Mouse (Mus musculus): ENCODE results near the gene Pnma1. TPM values are rescaled to one million over a fixed set of nuclear protein-coding genes. Genes with fewer than 3 reads are reported as not detected.

The Pnma1 gene
- total RNA-seq, 2 experiments from 2014 or later = 0.10 to 0.17 TPM

DNA sequence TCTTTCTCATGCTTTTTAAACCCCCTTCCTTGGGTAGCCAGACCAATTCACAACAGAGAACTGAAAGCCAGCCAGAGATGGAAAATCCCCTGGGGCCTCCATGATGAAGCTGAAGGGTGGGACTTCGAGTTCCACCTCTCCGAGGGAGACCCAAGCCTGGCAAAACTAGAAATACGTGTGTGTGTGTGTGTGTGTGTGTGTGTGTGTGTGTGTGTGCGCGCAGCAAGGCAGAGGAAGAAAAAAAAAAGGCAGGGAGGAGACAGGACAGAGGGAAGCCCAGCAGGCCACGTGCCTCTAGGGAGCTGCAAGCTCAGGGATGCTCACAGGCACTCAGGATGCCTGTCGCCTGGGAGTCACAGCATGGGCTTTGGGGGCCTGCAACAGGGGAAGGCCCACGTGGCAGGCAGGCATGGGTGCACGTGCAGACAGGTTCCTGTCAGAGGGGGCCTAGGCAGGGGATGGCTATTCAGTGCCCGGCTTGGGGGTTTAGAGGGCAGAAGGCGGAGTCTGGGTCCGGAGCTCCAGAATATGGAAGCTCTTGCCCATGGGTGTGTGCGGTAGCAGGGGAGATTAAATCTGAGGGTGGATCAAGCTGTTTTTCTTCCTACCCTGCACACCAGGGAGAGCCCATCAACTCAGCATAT is 28.0 kb upstream of the Pnma1 start:
- Histone ChIP-seq H3K4me3 (peak overlapping the region; percentile 76), H3K27ac (peak overlapping the region; percentile 94)
- intact Hi-C loops (cut with DNase I) = loop anchor here (2.0 to 5.0 kb wide), 2 partner anchors 17 to 41 kb away; partner anchors contain the start of gene Elmsan1
- DNase-seq = peak; percentile 56
- no peak for TF ChIP-seq CTCF (IDR thresholded peaks at IDR 0.05)

- H3K4me3 ChIP-seq = peak overlapping the region; percentile 76
- peak; percentile 93 for DNase-seq
- peak overlapping the region; percentile 94 for H3K27ac ChIP-seq
- intact Hi-C loops (cut with DNase I) = loop anchor here (2.0 to 5.0 kb wide), 3 partner anchors 17 to 42 kb away; partner anchors contain the start of gene Elmsan1
- TF ChIP-seq CTCF (IDR thresholded peaks at IDR 0.05) = no peak
These were observed 27.4 kb upstream of the Pnma1 start for GRCm38 (mm10) chr12:84175659-84176061.

GRCm38 (mm10) chr12:84174871-84175270 is 26.6 kb upstream of the Pnma1 start:
- TF ChIP-seq CTCF (IDR thresholded peaks at IDR 0.05) = no peak
- Histone ChIP-seq H3K4me3 (peak overlapping the region; percentile 76), H3K27ac (peak overlapping the region; percentile 94)
- intact Hi-C loops (cut with DNase I) = loop anchor here (2.0 to 5.0 kb wide), 2 partner anchors 20 to 42 kb away; partner anchors contain the start of gene Elmsan1
- peak; percentile 92 for DNase-seq

- peak overlapping the region; percentile 94 for H3K27ac ChIP-seq
These were observed 26.0 kb upstream of the Pnma1 start for GRCm38 (mm10) chr12:84174190-84174811.

GRCm38 (mm10) chr12:84173309-84173915 is 25.1 kb upstream of the Pnma1 start:
- Histone ChIP-seq H3K4me3 (peak overlapping the region; percentile 76; the same call in 1 of the 2 replicates), H3K27ac (peak overlapping the region; percentile 94)
- intact Hi-C loops (cut with DNase I) = no loop called here
- no peak for TF ChIP-seq CTCF (IDR thresholded peaks at IDR 0.05)
- no peak for DNase-seq

More at GRCm38 (mm10) chr12:84174190-84174811, 26.0 kb upstream of the Pnma1 start:
- peak; percentile 64 for DNase-seq
- peak overlapping the region; percentile 76 for H3K4me3 ChIP-seq
- intact Hi-C loops (cut with DNase I) = loop anchor here (2.0 kb wide), 1 partner anchor 20 kb away; no protein-coding TSS in a partner anchor
- no peak for TF ChIP-seq CTCF (IDR thresholded peaks at IDR 0.05)

DNA sequence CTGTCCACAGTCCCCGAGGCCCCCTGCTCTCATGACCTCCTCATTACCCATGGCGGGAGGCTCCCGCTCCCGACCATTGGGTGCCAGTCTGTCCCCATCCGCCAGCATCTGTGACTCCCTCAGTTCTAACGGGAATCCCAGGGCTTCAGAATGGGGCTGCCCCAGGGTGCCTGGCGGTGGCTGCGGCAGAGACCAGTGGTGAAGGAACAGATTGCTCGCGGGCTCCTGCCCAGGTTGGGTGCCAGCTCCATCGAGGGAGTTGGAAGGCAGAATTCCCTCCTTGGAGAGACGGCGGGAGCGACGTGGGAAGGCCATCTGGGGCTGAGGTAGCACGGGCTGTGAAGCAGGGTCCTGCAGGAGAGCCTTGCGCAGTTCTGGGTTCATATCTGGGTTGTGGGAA is 24.6 kb upstream of the Pnma1 start:
- Histone ChIP-seq H3K4me3 (no peak overlapping the region), H3K27ac (peak overlapping the region; percentile 94; the same call in 1 of the 2 replicates)
- no peak for TF ChIP-seq CTCF (IDR thresholded peaks at IDR 0.05)
- no peak for DNase-seq
- intact Hi-C loops (cut with DNase I) = no loop called here

GRCm38 (mm10) chr12:84172216-84172615 is 23.9 kb upstream of the Pnma1 start:
- intact Hi-C loops (cut with DNase I) = no loop called here
- no peak overlapping the region for H3K4me3 ChIP-seq
- no peak for TF ChIP-seq CTCF (IDR thresholded peaks at IDR 0.05)
- DNase-seq = no peak
- no peak overlapping the region for H3K27ac ChIP-seq

- Histone ChIP-seq H3K4me3 (no peak overlapping the region), H3K27ac (no peak overlapping the region)
- no peak for DNase-seq
- TF ChIP-seq CTCF (IDR thresholded peaks at IDR 0.05) = no peak
- intact Hi-C loops (cut with DNase I) = no loop called here
These were observed 22.3 kb upstream of the Pnma1 start for GRCm38 (mm10) chr12:84170610-84171009.

DNA sequence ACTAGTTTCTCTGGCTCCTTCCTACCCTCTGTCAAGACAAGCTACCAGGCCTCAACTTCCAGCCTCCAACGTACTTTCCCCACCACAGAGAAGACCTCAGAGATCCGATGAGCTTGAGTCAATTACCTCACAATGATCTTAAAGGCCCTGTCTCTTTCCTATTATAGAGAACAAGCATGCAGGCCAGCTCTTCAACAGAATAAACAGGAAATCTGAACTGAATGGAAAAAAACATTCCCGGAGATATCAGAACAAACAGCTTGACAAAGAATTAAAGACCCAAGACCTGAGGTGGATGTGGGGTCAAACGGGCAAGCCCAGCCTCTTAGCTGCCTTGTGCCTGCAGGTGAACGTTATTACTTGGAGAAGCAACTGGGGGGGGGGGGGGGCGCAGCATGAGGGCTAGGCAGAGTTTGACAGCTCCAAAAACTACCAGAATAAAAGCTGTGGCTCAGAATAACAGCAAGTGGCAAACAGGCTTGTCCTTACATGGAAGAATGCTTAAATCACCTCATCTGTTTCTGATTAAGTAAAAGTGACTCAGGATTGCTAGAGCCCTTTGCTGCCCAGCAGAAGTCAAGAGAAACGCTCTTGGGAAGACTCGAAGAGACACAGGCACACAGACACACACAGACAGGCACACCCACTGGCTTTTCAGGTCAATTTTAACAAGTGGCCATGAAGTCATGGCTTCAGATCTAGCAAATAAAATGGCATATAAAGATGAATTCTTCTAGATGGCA is 17.5 kb upstream of the Pnma1 start:
- no peak for TF ChIP-seq CTCF (IDR thresholded peaks at IDR 0.05)
- Histone ChIP-seq H3K4me3 (no peak overlapping the region), H3K27ac (peak overlapping the region; percentile 79)
- DNase-seq = no peak
- intact Hi-C loops (cut with DNase I) = no loop called here

DNA sequence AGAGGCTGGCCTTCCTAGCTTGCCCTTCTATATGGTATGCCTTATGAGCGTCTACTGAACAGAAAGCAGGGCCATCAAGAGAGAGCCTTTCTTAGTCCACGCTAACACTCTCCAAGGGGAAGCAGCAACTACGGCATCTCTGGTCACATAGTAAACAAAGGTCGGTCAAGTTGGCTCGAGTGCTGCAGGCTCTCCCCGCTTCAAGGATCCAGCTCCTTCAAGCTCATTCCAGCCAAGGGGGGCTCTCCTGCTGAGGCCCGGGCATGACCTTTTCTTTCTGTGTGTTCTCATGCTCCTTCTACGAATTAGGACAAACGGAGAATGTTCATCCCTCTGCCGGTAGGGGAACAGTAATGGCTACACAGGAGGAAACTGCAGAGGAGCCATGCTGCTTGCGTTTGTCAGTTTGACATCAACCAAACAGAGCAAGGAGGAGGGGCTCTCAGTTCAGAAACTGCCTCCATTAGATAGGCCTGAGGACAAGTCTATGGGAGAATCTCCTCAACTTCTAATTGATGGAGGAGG is 15.4 kb upstream of the Pnma1 start:
- no peak for TF ChIP-seq CTCF (IDR thresholded peaks at IDR 0.05)
- intact Hi-C loops (cut with DNase I) = loop anchor here (1.0 kb wide), 1 partner anchor 86 kb away; no protein-coding TSS in a partner anchor
- Histone ChIP-seq H3K4me3 (no peak overlapping the region), H3K27ac (no peak overlapping the region)
- no peak for DNase-seq

- H3K4me3 ChIP-seq = no peak overlapping the region
- no peak overlapping the region for H3K27ac ChIP-seq
- TF ChIP-seq CTCF (IDR thresholded peaks at IDR 0.05) = peak; percentile 71
- peak; percentile 50 for DNase-seq
- intact Hi-C loops (cut with DNase I) = loop anchor here (1.0 kb wide), 1 partner anchor 86 kb away; no protein-coding TSS in a partner anchor
These were observed 14.8 kb upstream of the Pnma1 start for GRCm38 (mm10) chr12:84163133-84163532.
